18 mouse cellular contexts compared by ENCODE assay signal in the genomic region with DNA sequence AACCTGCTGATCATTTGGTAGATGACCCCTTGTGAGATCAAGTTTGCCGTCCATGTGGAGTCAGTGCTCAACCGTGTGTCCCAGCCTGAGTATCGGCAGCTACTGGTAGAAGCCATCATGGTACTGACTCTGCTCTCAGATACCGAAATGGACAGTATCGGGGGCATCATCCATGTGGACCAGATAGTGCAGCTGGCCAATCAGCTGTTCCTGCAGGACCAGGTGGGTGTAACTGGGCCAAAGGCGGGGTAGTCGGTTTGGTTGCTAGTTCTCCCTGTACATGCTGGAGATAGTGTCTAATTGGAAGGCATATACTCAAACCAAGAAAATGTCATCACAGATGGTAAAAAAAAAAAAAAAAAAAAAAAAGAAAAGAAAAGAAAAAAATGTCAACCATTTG.
A peak's percentile ranks its signal among the peaks of the same experiment; 100 is the strongest.
DNase-seq lines count a peak whose midpoint lies in the region; TF ChIP-seq lines count a peak whose summit lies in the region.
"Had no signal": no experiment of that assay in that cellular context is flagged by ENCODE, and none has a peak within 500 bp of the region (broad histone marks: within the 10 kb centered on the region; RNA-seq: fewer than 3 reads in every experiment).

No protein-coding gene starts in this region.

- intact Hi-C loops in left cerebral cortex, adult 2 months (cut with DNase I), result no loop called here
- intact Hi-C loops in left cerebral cortex, postnatal 36 days (cut with DNase I), result no loop called here

- H3K36me3 ChIP-seq in myocyte (ENCODE audit: control insufficient read depth, insufficient read depth), result no peaks in the 10 kb centered on the region

- no peak for TF ChIP-seq CTCF in layer of hippocampus, adult 2 months (conservative IDR thresholded peaks at IDR 0.05)
- no peak for TF ChIP-seq CTCF in left cerebral cortex, adult 2 months (IDR thresholded peaks at IDR 0.05)

- peak overlapping the region; percentile 36; the same call in 1 of the 2 replicates for H3K27ac ChIP-seq in layer of hippocampus, adult 2 months
- peak overlapping the region; percentile 24; the same call in 1 of the 2 replicates for H3K27ac ChIP-seq in left cerebral cortex, adult 2 months

- H3ac ChIP-seq in myocyte (ENCODE audit: control insufficient read depth, insufficient read length), result no peak overlapping the region

- H3K79me2 ChIP-seq in myocyte (ENCODE audit: control insufficient read depth, insufficient read depth), result no peaks in the 10 kb centered on the region

- no peak for TF ChIP-seq POLR2A in myocyte (IDR thresholded peaks at IDR 0.05; ENCODE audit: insufficient read length, low read depth)

- DNase-seq in layer of hippocampus, adult 2 months (ENCODE audit: low spot score in 2 of 2), result no peak
- DNase-seq in layer of hippocampus, adult 18-20 months (ENCODE audit: low spot score in 2 of 2), result no peak
- DNase-seq in left cerebral cortex, adult 2 months (ENCODE audit: extremely low spot score in 1 of 2, low spot score in 2 of 2), result no peak
- DNase-seq in left cerebral cortex, postnatal 36 days (ENCODE audit: low spot score in 2 of 2), result no peak
- no peak for DNase-seq in urinary bladder, adult 18-20 months (ENCODE audit: low spot score in 2 of 2)
- DNase-seq: adrenal gland, adult 2 months; adrenal gland, adult 8-10 months; adrenal gland, postnatal 10 days; adrenal gland, postnatal 14 days; adrenal gland, postnatal 25 days; adrenal gland, postnatal 36 days; B cell, adult 2 months; cerebellum, adult 11 months; cerebellum, adult 11-12 months; cerebellum, adult 18-20 months had no signal

- no peaks in the 10 kb centered on the region for H3K27me3 ChIP-seq in myocyte (ENCODE audit: control insufficient read depth, insufficient read depth, insufficient read length)
- H3K27me3 ChIP-seq: CH12.LX, Patski had no signal

- no peak overlapping the region for H3K4me2 ChIP-seq in myocyte (ENCODE audit: low read depth)

- no peak overlapping the region for H3K4me3 ChIP-seq in layer of hippocampus, adult 2 months
- H3K4me3 ChIP-seq in left cerebral cortex, adult 2 months, result no peak overlapping the region
- H3K4me3 ChIP-seq in myocyte, result no peak overlapping the region

TF ChIP-seq in myocyte, 11 proteins besides CTCF, POLR2A, EP300 and RAD21:
- no peak for TF ChIP-seq MAX (IDR thresholded peaks at IDR 0.05; ENCODE audit: low read depth)
- peak in 2 of 3 experiments; percentile 62 to 78 for TF ChIP-seq MYOD1 (IDR thresholded peaks at IDR 0.05; ENCODE audit: control insufficient read depth in 1 of 3, insufficient read length in 2 of 3, low read depth in 2 of 3)
- no peak for TF ChIP-seq REST (IDR thresholded peaks at IDR 0.05; ENCODE audit: insufficient read depth, insufficient read length)
- peak; percentile 38 for TF ChIP-seq TCF3 (IDR thresholded peaks at IDR 0.05; ENCODE audit: insufficient read length, low read depth)
- TF ChIP-seq MYOG (IDR thresholded peaks at IDR 0.05; ENCODE audit: control insufficient read depth in 1 of 3, insufficient read depth in 1 of 3, insufficient read length in 2 of 3, low read depth in 2 of 3), result peak in 2 of 3 experiments; percentile 53 to 77
